Mouse (Mus musculus) heart, embryonic 11.5 days (tissue): ENCODE results near the gene Wdr54. TPM values are rescaled to one million over a fixed set of nuclear protein-coding genes. Genes with fewer than 3 reads are reported as not detected.

ENCODE experiments used
- ATAC-seq: fragments of 200-750 bp; cut with Nextera tagmentation; replicated peaks from 2 replicates; pipeline ENCODE4 v1.8.0; 2017; ENCODE audit warnings: moderate library complexity; ENCODE audit not compliant: insufficient number of reproducible peaks, low FRiP score, low TSS enrichment
- H3K27ac ChIP-seq: fragments of 300-500 bp; sonication (generic); 2 replicates; pipeline ENCODE4 v1.5.1; 2014; ENCODE audit warnings: mild to moderate bottlenecking, low read depth, low read length
- H3K27me3 ChIP-seq: fragments of 300-500 bp; sonication (generic); 2 replicates; pipeline ENCODE4 v1.6.1; 2014; ENCODE audit warnings: mild to moderate bottlenecking, low read length, mixed read lengths; ENCODE audit not compliant: control insufficient read depth, insufficient read depth
- H3K36me3 ChIP-seq: fragments of 300-500 bp; sonication (generic); 2 replicates; pipeline ENCODE4 v1.6.1; 2014; ENCODE audit warnings: mild to moderate bottlenecking, low read length, moderate library complexity, mixed read lengths; ENCODE audit not compliant: control insufficient read depth, insufficient read depth
- H3K4me1 ChIP-seq: fragments of 300-500 bp; sonication (generic); 2 replicates; pipeline ENCODE4 v1.6.1; 2014; ENCODE audit warnings: low read length; ENCODE audit not compliant: control insufficient read depth, insufficient read depth
- H3K4me2 ChIP-seq: fragments of 300-500 bp; sonication (generic); 2 replicates; pipeline ENCODE4 v1.6.1; 2014; ENCODE audit warnings: mild to moderate bottlenecking, moderate library complexity
- H3K4me3 ChIP-seq: fragments of 300-500 bp; sonication (generic); 2 replicates; pipeline ENCODE4 v1.5.1; 2014; ENCODE audit warnings: low read depth, low read length
- H3K9ac ChIP-seq: fragments of 300-500 bp; sonication (generic); 2 replicates; pipeline ENCODE4 v1.6.1; 2014; ENCODE audit warnings: mild to moderate bottlenecking, low read depth, low read length, moderate library complexity
- H3K9me3 ChIP-seq: fragments of 300-500 bp; sonication (generic); replicated peaks from 2 replicates; pipeline ENCODE4 v1.6.1; 2016; ENCODE audit warnings: low read length; ENCODE audit not compliant: control insufficient read depth
- WGBS: fragments of 180-500 bp; shearing (Covaris S2); extraction: QIAGEN DNeasy Blood & Tissue Kit; methylation state at CpG from one replicate; pipeline ENCODE4 v1.1.7; 2014; ENCODE audit not compliant: insufficient replicate concordance; 5-methylcytosine and 5-hydroxymethylcytosine counted together
- polyA plus RNA-seq: library from polyadenylated mRNA; unstranded; fragments of >200 nt; fragmentation: Nextera tagmentation; extraction: Ambion mirVana; gene quantifications from 2 replicates; pipeline ENCODE4 v1.2.1, GENCODE M21; 2014

Wdr54 gene
- polyA plus RNA-seq, 1 experiment from 2014 or later: 6.9 TPM

- H3K4me3 ChIP-seq: no peak overlapping the region
- H3K4me1 ChIP-seq: peaks cover 36% of the 10 kb centered on the region
- H3K27ac ChIP-seq: no peak overlapping the region
- 73% methylated on average over 14 of the region's 14 CpGs for WGBS
- no peaks in the 10 kb centered on the region for H3K27me3 ChIP-seq
- peaks cover 22% of the 10 kb centered on the region for H3K36me3 ChIP-seq
- peak overlapping the region; percentile 94; the same call in 1 of the 2 replicates for H3K4me2 ChIP-seq
- no peak overlapping the region for H3K9ac ChIP-seq
- no peaks in the 10 kb centered on the region for H3K9me3 ChIP-seq
- no peak for ATAC-seq
Measured at GRCm38 (mm10) chr6:83118825-83119733, 37.1 kb downstream of the Wdr54 start.

- Histone ChIP-seq H3K4me1 (peaks cover 32% of the 10 kb centered on the region), H3K36me3 (peaks cover 22% of the 10 kb centered on the region), H3K27me3 (no peaks in the 10 kb centered on the region), H3K27ac (no peak overlapping the region), H3K9ac (0 out of 2 replicates have a peak overlapping the region, but pooled peaks have one; percentile 8), H3K9me3 (no peaks in the 10 kb centered on the region), H3K4me2 (no peak overlapping the region), H3K4me3 (no peak overlapping the region)
- WGBS: 81% methylated on average over 11 of the region's 11 CpGs
- no peak for ATAC-seq
Measured at GRCm38 (mm10) chr6:83118369-83118768, 37.8 kb downstream of the Wdr54 start.

- 88% methylated on average over 13 of the region's 13 CpGs for WGBS
- Histone ChIP-seq H3K4me1 (peaks cover 28% of the 10 kb centered on the region), H3K27me3 (no peaks in the 10 kb centered on the region)
Measured at GRCm38 (mm10) chr6:83117616-83118015, 38.6 kb downstream of the Wdr54 start.

GRCm38 (mm10) chr6:83117165-83117438 is 39.1 kb downstream of the Wdr54 start:
- H3K4me2 ChIP-seq: no peak overlapping the region; the same call in 1 of the 2 replicates
- H3K27me3 ChIP-seq: no peaks in the 10 kb centered on the region
- H3K9me3 ChIP-seq: no peaks in the 10 kb centered on the region
- no peak for ATAC-seq
- 0 out of 2 replicates have a peak overlapping the region, but pooled peaks have one; percentile 87 for H3K9ac ChIP-seq
- H3K4me1 ChIP-seq: peaks cover 26% of the 10 kb centered on the region
- H3K36me3 ChIP-seq: peaks cover 22% of the 10 kb centered on the region
- no peak overlapping the region for H3K27ac ChIP-seq
- peak overlapping the region; percentile 65 for H3K4me3 ChIP-seq
- 78% methylated on average over 4 of the region's 4 CpGs for WGBS

More at GRCm38 (mm10) chr6:83117616-83118015, 38.6 kb downstream of the Wdr54 start:
- H3K9me3 ChIP-seq: no peaks in the 10 kb centered on the region
- H3K4me3 ChIP-seq: peak overlapping the region; percentile 65; the same call in 1 of the 2 replicates
- H3K36me3 ChIP-seq: peaks cover 22% of the 10 kb centered on the region
- H3K9ac ChIP-seq: no peak overlapping the region
- H3K4me2 ChIP-seq: no peak overlapping the region
- ATAC-seq: no peak
- H3K27ac ChIP-seq: no peak overlapping the region; the same call in 1 of the 2 replicates

GRCm38 (mm10) chr6:83116373-83117164 is 39.6 kb downstream of the Wdr54 start:
- Histone ChIP-seq H3K4me1 (peaks cover 26% of the 10 kb centered on the region), H3K27me3 (no peaks in the 10 kb centered on the region), H3K4me2 (peak overlapping the region; percentile 89), H3K27ac (0 out of 2 replicates have a peak overlapping the region, but pooled peaks have one; percentile 87), H3K36me3 (peaks cover 22% of the 10 kb centered on the region), H3K9me3 (no peaks in the 10 kb centered on the region), H3K4me3 (peak overlapping the region; percentile 65), H3K9ac (peak overlapping the region; percentile 87)
- ATAC-seq: no peak
- WGBS: 76% methylated on average over 11 of the region's 11 CpGs

- H3K9ac ChIP-seq: peak overlapping the region; percentile 87
- peak overlapping the region; percentile 65 for H3K4me3 ChIP-seq
- H3K9me3 ChIP-seq: no peaks in the 10 kb centered on the region
- peak overlapping the region; percentile 87 for H3K27ac ChIP-seq
- WGBS: 2% methylated on average over 29 of the region's 48 CpGs
- peaks cover 28% of the 10 kb centered on the region for H3K4me1 ChIP-seq
- H3K36me3 ChIP-seq: peaks cover 22% of the 10 kb centered on the region
- ATAC-seq: 0 out of 2 replicates have a peak, but pooled peaks have one; percentile 17
- H3K4me2 ChIP-seq: peak overlapping the region; percentile 89
- H3K27me3 ChIP-seq: no peaks in the 10 kb centered on the region
Measured at GRCm38 (mm10) chr6:83115682-83116372, 40.4 kb downstream of the Wdr54 start.

GRCm38 (mm10) chr6:83115011-83115671 is 41.1 kb downstream of the Wdr54 start, which contains the start of gene Mogs:
TSS of gene Mogs (plus strand) at chr6:83115496.
- Histone ChIP-seq H3K4me1 (peaks cover 30% of the 10 kb centered on the region), H3K4me2 (peak within 1 kb of the TSS; percentile 89), H3K9ac (peak within 1 kb of the TSS; percentile 87), H3K36me3 (peaks cover 22% of the 10 kb centered on the region), H3K4me3 (peak within 1 kb of the TSS; percentile 65), H3K9me3 (no peaks in the 10 kb centered on the region), H3K27me3 (no peaks in the 10 kb centered on the region), H3K27ac (peak within 1 kb of the TSS; percentile 87)
- under 1% methylated on average over 46 of the region's 58 CpGs for WGBS
- peak; percentile 82 for ATAC-seq
